Mouse (Mus musculus) thymus, adult 2 months (tissue): Measurements from ENCODE around the gene Hoxc8. TPM values are rescaled to one million over a fixed set of nuclear protein-coding genes. Genes with fewer than 3 reads are reported as not detected.

Experiments used
- DNase-seq: peaks from one replicate; pipeline ENCODE4 v3.0.0; 2021
- H3K27ac ChIP-seq: fragments of 200-500 bp; 2 replicates; pipeline ENCODE4 v1.5.1; 2012; ENCODE audit warnings: low read length, control low read depth; ENCODE audit not compliant: control insufficient read depth, insufficient read depth
- H3K27me3 ChIP-seq: fragments of 200-500 bp; 2 replicates; pipeline ENCODE4 v1.6.1; 2012; ENCODE audit warnings: mild to moderate bottlenecking, low read length, moderate library complexity, mixed read lengths; ENCODE audit not compliant: control insufficient read depth, insufficient read depth
- H3K36me3 ChIP-seq: fragments of 200-500 bp; 2 replicates; pipeline ENCODE4 v1.6.1; 2012; ENCODE audit warnings: mild to moderate bottlenecking, low read length, moderate library complexity; ENCODE audit not compliant: control insufficient read depth, insufficient read depth
- H3K4me1 ChIP-seq: fragments of 200-500 bp; replicated peaks from 2 replicates; pipeline ENCODE4 v1.6.1; 2012; ENCODE audit warnings: low read length; ENCODE audit not compliant: control insufficient read depth, insufficient read depth
- H3K4me3 ChIP-seq: fragments of 200-500 bp; 2 replicates; pipeline ENCODE4 v1.5.1; 2012; ENCODE audit warnings: mild to moderate bottlenecking, low read length, control low read depth, moderate library complexity; ENCODE audit not compliant: control insufficient read depth, insufficient read depth
- CTCF ChIP-seq: fragments of 200-500 bp; IDR thresholded peaks from 2 replicates; pipeline ENCODE4 v1.5.1; 2012; ENCODE audit warnings: mild to moderate bottlenecking, control low read depth, low read length, moderate library complexity, borderline replicate concordance; ENCODE audit not compliant: control insufficient read depth, poor library complexity, insufficient read depth; ENCODE audit errors: extremely low read depth
- POLR2A ChIP-seq: fragments of 200-500 bp; IDR thresholded peaks from 2 replicates; pipeline ENCODE4 v1.6.1; 2012; ENCODE audit warnings: mild to moderate bottlenecking, low read length, control low read depth, moderate library complexity; ENCODE audit not compliant: control insufficient read depth, poor library complexity, insufficient read depth; ENCODE audit errors: extremely low read depth
- WGBS: fragments of 180-500 bp; shearing (Covaris S2); methylation state at CpG from one replicate; pipeline ENCODE4 v1.1.7; 2018; 5-methylcytosine and 5-hydroxymethylcytosine counted together
- polyA plus RNA-seq: library from polyadenylated mRNA; depleted of rRNA; stranded (reverse); fragments of >200 nt; gene quantifications from 2 replicates; pipeline ENCODE4 v1.2.3, GENCODE M21; 2012

Gene Hoxc8
- polyA plus RNA-seq, 1 experiment = 0.07 TPM

DNA sequence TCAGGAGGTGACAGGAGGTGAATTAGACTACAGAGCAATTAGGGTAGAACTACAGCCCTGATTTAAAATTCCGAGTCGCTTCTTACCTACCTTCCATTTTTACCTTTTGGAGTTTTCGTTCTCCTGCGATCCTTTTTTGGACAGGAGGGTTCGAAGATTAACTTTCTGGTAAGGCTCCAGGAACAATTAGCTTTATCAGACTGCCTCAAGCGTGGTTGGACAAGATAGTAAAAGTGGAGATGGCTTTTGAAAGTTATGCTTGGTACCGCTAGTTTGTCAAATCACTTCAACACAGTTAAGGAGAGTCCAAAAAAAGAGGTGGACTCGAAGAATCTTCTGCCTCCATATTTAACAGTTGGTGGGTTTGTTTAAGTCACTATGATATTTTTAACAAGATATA lies 31.1 kb downstream of the Hoxc8 start:
- Histone ChIP-seq H3K27me3 (peaks cover 16% of the 10 kb centered on the region), H3K27ac (no peak overlapping the region), H3K36me3 (no peaks in the 10 kb centered on the region), H3K4me1 (no peaks in the 10 kb centered on the region), H3K4me3 (no peak overlapping the region)
- TF ChIP-seq POLR2A (no peak), CTCF (no peak)
- no peak for DNase-seq
- 19% methylated on average over 8 of the region's 8 CpGs for WGBS

DNA sequence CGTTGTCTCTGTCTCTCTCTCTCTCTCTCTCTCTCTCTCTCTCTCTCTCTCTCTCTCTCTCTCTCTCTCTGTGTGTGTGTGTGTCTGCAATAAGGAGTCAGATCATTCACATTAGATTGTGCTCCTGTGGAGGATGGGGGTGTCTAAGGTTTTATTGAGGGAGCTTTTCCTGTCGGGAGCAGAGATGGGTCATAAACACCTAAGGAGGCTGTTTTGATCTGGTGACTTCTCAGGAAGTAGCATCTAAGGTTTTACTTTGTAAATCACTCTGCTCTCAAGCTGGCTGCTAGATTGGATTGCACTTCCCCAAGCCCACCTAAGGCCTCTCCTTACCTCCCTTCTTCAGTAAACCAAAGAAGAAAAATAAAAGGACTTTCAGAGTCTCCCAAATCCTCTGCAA lies 33.7 kb downstream of the Hoxc8 start:
- Histone ChIP-seq H3K4me3 (no peak overlapping the region), H3K27me3 (peaks cover 12% of the 10 kb centered on the region)

DNA sequence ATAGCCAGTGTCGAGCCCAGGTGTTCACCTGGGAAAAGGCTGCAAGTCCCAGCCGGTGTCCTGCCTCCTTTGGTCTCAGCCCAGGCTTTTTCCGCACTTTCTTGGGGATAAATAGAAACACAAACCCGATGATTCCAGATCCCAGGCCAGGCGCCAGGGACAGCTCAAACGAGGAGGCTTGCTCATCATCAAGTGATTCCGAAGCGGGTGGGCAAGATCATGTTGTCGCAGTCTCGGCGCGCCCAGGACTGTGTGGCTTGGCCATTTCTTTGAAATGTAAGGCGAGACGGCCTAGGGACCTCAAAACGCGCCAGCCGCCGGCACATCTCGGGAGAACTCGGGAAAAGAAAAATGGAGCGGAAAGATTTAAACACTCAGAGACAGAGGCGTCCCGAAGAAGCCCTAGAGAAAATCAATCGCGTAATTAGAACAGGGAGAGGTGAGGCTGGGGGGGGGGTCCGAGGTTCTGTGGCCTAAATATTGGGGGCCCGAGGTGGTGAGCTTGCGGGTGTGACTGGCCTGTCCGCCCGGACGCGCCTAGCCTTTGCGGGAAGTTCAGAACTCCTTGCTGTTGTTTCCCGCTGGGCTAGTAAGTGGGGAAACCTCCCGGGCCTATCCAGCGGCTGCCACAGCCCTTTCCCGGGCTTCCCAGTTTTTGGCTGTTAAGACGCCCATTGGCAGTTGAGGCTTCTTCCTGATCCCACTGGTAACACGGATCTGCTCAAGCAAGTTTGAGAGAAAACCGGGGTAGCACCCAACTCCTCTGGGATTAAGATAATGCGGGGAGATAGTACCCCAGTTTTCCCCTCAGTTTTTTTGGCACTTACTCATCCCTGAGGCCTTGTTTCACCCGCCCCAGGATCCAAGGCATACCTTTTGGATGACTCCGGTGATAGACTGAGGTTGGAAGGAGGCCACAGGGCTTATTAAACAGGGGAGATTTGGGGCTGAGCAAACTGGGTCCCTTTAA lies 37.1 kb downstream of the Hoxc8 start:
- no peak for DNase-seq
- Histone ChIP-seq H3K36me3 (no peaks in the 10 kb centered on the region), H3K4me1 (no peaks in the 10 kb centered on the region), H3K27me3 (peaks cover 8% of the 10 kb centered on the region), H3K4me3 (no peak overlapping the region), H3K27ac (no peak overlapping the region)
- TF ChIP-seq CTCF = no peak
- TF ChIP-seq POLR2A = no peak
- WGBS = 15% methylated on average over 43 of the region's 43 CpGs

More for the DNA sequence above, 33.7 kb downstream of the Hoxc8 start:
- no peak for TF ChIP-seq CTCF
- Histone ChIP-seq H3K4me1 (no peaks in the 10 kb centered on the region), H3K36me3 (no peaks in the 10 kb centered on the region), H3K27ac (no peak overlapping the region)
- 7% methylated on average over 2 of the region's 2 CpGs for WGBS
- DNase-seq = no peak

DNA sequence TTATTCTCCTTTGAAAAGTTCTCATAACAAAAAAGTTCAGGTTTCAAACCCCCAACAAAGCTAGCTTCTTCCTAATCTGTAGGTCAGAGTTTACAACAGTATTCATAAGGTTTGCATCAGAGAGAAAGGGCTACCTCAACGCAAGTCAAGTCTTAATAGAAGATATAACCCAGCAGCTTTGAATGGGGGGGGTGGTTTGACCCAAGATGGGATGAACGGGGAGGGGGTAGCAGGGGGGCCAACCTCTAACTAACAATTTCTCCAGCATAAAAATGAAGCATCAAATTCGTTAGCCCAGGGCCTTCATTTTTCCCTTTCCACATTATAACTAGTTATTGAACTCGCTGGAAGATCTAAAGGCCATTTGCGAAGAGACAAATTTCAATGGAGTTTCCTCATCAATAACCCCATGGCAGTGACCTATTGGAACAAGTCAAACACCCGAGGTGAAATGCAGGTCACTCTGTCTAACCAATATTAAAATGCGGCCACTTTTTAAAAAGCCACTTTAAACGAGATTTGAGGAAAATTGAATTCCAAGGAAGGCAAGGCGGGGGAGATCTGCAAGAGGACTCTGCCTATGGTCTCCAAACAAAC lies 38.6 kb downstream of the Hoxc8 start:
- Histone ChIP-seq H3K27ac (no peak overlapping the region), H3K4me3 (no peak overlapping the region), H3K27me3 (peaks cover 17% of the 10 kb centered on the region), H3K4me1 (no peaks in the 10 kb centered on the region), H3K36me3 (no peaks in the 10 kb centered on the region)
- DNase-seq = no peak
- 61% methylated on average over 9 of the region's 9 CpGs for WGBS
- TF ChIP-seq CTCF (no peak), POLR2A (no peak)

DNA sequence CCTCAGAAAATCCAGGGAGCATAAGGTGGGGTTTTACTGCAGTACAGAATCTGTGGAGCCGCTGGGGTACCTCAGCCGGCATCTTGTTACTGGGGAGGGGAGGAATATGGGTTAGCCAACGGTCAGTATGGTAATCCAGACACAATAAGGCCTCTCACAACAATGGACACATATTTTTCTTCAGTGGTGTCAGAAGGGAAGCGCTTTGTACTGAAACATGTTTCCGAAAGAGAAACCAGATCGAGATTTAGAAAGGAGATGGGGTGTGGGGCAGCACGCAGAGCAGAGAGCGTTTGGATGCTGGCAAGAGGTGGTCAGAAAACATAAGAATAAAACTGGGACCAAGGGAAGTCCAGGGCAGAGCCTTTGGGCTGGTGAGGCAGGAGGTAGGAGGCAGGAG lies 39.7 kb downstream of the Hoxc8 start:
- Histone ChIP-seq H3K27ac (no peak overlapping the region), H3K27me3 (peaks cover 26% of the 10 kb centered on the region), H3K4me3 (no peak overlapping the region), H3K4me1 (no peaks in the 10 kb centered on the region), H3K36me3 (no peaks in the 10 kb centered on the region)
- no peak for DNase-seq
- no peak for TF ChIP-seq CTCF
- no peak for TF ChIP-seq POLR2A
- 12% methylated on average over 8 of the region's 8 CpGs for WGBS

DNA sequence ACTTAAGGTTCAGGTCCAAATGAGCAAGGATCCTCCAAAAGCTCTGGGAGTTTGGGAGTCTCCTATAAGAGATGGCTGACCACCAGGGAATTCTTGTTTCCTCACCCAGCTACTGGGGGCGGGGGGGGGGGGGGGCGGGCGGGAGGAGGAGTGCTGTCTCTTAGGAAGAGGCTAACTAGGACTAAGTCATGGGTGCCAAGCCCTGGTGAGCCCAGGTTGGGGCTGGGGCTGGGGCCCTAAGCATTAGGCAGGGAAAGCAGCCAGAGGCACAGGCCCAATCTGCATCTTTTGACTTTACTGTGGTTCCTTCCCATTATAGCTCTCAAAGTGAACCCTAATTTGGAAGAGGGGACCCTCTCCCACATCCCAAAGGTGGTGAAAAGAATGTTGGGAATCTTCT lies 41.8 kb downstream of the Hoxc8 start:
- peaks cover 35% of the 10 kb centered on the region for H3K27me3 ChIP-seq
- no peak overlapping the region for H3K27ac ChIP-seq
- H3K36me3 ChIP-seq = no peaks in the 10 kb centered on the region
- no peak for TF ChIP-seq CTCF
- TF ChIP-seq POLR2A = no peak
- H3K4me3 ChIP-seq = no peak overlapping the region
- DNase-seq = no peak
- no peaks in the 10 kb centered on the region for H3K4me1 ChIP-seq
- 7% methylated on average over 3 of the region's 3 CpGs for WGBS
